Mouse (Mus musculus): ENCODE results near the gene Rdh5. TPM values are rescaled to one million over a fixed set of nuclear protein-coding genes. Genes with fewer than 3 reads are reported as not detected.

The Rdh5 gene
- polyA plus RNA-seq, 1 experiment from 2014 or later, result 19.3 TPM

DNA sequence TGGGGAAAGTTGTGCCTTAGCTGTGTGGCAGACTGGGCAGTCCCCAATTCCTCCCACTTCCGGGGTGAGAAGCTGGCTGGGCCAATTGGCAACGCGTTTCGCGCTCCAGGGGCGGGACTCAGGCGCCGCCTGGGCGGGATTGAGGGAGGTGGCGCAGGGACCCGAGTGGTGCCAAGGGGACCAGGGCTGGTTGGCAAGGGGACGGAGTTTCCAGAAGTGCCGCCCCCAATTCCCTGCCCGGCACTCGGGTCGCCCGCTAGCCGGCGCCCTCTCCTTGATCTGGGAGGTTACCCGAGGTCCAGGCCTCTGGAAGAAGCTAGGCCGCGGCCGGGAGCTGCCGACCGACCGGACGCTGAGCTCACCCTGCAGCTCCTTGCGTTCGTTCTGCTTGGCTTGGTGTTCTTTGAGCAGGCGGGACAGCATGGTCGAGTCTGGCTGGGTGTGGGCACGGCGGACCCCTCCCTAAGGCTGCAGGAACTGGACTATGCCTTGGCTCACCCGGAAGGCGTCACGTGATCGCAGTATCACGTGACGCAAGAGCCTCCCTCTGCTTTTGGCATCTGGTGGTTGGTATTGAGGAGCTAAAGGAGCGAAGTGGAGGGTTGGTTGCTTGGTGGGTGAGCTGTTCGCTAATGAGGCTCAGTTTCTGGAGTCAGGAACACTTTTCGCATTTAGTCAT lies 464 bp upstream of the Rdh5 start:
- Histone ChIP-seq H3K4me3 (peak overlapping the region; percentile 84), H3K4me1 (replicated peaks) (peaks cover 57% of the 10 kb centered on the region), H3K36me3 (peaks cover 12% of the 10 kb centered on the region), H3K9ac (peak overlapping the region; percentile 91), H3K4me2 (peak overlapping the region; percentile 71), H3K27ac (peak overlapping the region; percentile 95), H3K27me3 (peaks cover 15% of the 10 kb centered on the region), H3K9me3 (no peaks in the 10 kb centered on the region)
- peak; percentile 96 for ATAC-seq (ENCODE audit: low FRiP score)
- under 1% methylated on average over 42 of the region's 42 CpGs for WGBS

DNA sequence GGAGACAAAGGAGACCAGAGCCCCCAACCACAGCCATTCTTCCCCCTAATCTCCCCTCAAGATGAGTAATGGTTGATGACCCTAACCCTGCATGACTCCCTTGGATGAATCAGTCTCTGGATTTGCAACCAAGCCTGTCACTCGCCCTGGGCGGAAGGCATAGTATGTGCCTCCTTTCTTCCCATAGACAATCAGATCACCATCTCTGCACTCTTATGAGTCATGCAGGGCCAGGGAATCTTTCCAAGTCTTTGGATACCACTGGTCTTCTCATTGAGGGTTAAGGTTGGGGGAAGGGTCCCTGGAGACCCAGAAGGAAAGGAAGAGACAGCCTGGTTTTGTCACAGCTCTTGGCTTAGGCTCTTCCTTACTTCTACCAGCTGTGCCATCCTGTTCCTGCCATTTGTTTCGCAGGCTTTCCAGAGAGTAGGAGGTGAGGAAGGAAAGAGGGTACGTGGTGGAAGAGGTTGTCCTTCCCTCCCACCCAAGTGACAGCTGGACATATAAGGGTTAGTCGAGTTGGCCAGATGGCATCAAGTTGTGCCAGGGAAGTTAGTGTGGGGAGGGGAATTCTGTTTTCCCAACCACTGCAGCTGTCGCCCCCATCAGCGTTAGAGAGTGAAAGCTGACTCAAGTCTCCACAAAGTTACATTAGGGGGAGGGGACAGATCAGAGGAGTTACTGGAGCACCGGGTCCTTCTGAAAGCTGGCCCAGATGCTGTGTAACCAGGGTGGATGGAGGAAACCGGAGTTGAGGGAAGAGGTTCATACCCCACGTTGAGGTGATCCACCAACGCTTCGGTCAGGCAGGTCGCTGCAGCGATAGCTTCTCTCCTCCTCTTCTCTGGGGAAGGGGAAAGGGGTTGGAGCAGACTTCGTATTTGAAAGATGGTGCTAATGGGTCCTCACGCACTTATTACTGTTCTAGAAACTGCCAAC lies 536 bp downstream of the Rdh5 start:
- peak; percentile 3; the same call in 1 of the 2 replicates for ATAC-seq (ENCODE audit: low FRiP score)
- Histone ChIP-seq H3K9me3 (no peaks in the 10 kb centered on the region), H3K4me3 (peak overlapping the region; percentile 84), H3K4me2 (peak overlapping the region; percentile 71), H3K36me3 (peaks cover 22% of the 10 kb centered on the region), H3K27me3 (0 out of 2 replicates have a peak, but pooled peaks cover 6% of the 10 kb centered on the region), H3K4me1 (replicated peaks) (peaks cover 61% of the 10 kb centered on the region), H3K27ac (no peak overlapping the region; the same call in none of the 2 replicates), H3K9ac (peak overlapping the region; percentile 91)
- 70% methylated on average over 16 of the region's 16 CpGs for WGBS

- H3K4me2 ChIP-seq, result 0 out of 2 replicates have a peak overlapping the region, but pooled peaks have one; percentile 71
These were observed 1.4 kb downstream of the Rdh5 start for GRCm38 (mm10) chr10:128921251-128921650.

DNA sequence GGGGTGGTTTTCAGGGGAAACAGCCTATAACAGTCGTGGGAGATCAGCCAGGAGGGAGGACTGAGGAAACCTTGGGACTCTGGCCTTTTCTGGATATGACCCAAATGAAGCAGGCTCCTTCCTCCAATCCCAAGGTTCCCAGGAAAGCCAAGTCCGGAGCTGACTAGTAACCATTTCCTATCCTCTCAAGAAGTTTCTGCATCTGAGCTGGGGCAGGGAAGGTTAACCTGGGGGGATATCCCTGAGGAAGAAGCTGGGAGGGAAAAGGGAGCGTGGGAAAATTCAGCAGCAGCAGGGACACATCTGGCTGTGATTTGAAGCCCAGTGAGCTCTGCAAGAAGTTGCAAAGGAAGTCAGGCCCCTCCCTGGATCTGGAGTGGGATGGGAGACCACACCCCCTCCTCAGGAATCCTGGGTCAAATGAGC lies 1.9 kb downstream of the Rdh5 start:
- Histone ChIP-seq H3K9ac (0 out of 2 replicates have a peak overlapping the region, but pooled peaks have one; percentile 91), H3K4me1 (replicated peaks) (peaks cover 61% of the 10 kb centered on the region), H3K4me3 (no peak overlapping the region), H3K36me3 (peaks cover 27% of the 10 kb centered on the region), H3K27me3 (no peaks in the 10 kb centered on the region), H3K27ac (peak overlapping the region; percentile 74; the same call in 1 of the 2 replicates), H3K9me3 (no peaks in the 10 kb centered on the region), H3K4me2 (no peak overlapping the region)
- WGBS, result 74% methylated on average over 3 of the region's 3 CpGs
- ATAC-seq (ENCODE audit: low FRiP score), result no peak

More at GRCm38 (mm10) chr10:128921251-128921650, 1.4 kb downstream of the Rdh5 start:
- Histone ChIP-seq H3K36me3 (peaks cover 27% of the 10 kb centered on the region), H3K27me3 (no peaks in the 10 kb centered on the region), H3K4me1 (replicated peaks) (peaks cover 61% of the 10 kb centered on the region), H3K27ac (no peak overlapping the region), H3K9ac (0 out of 2 replicates have a peak overlapping the region, but pooled peaks have one; percentile 91), H3K4me3 (no peak overlapping the region), H3K9me3 (no peaks in the 10 kb centered on the region)
- WGBS, result 67% methylated on average over 1 of the region's 1 CpGs
- no peak for ATAC-seq (ENCODE audit: low FRiP score)

DNA sequence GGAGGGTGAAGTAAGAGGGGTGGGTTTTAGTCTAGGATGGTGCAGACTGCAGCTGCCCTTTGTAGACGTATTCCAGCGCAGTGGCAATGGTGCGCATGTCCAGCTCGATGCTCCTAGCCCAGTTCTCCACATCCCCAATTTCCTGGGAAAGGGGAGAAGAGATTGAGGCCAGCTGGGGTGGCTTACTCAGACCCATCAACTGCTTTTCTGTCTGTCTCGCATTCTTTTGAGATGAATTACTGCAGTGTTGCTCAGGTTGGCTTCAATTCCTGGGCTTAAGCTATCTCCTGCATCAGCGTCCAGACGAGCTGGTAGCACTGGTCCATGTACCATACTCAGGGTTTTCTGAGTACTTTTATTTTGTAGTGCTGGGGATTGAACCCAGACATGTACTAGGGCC lies 2.7 kb downstream of the Rdh5 start:
- peak overlapping the region; percentile 35 for H3K9ac ChIP-seq
- H3K4me3 ChIP-seq, result no peak overlapping the region
- H3K4me2 ChIP-seq, result no peak overlapping the region
- no peak for ATAC-seq (ENCODE audit: low FRiP score)
- no peaks in the 10 kb centered on the region for H3K9me3 ChIP-seq
- H3K4me1 ChIP-seq (replicated peaks), result peaks cover 61% of the 10 kb centered on the region
- H3K27me3 ChIP-seq, result no peaks in the 10 kb centered on the region
- H3K36me3 ChIP-seq, result peaks cover 30% of the 10 kb centered on the region
- H3K27ac ChIP-seq, result peak overlapping the region; percentile 74
- WGBS, result 88% methylated on average over 7 of the region's 7 CpGs

DNA sequence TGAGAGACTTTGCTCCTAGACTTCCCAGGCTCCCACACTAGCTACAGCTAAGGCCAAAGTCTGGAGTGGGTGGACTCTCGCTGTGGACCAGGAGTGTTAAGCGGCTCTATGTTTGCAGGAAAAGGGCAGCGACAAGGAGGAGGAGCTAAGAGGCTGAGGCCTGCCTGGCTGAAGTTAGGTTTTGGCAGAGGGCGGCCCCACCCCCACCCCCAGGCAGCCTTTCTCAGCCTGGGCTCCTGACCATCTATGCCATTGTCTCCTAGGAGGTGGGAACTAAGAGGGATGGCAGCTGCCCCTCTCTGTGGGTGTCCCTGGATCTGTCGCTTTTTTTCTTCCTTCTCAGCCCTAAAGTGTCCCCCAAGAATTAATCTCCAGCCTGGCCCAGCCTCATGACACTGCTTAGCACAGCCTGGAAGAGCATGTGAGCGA lies 3.5 kb downstream of the Rdh5 start:
- H3K4me2 ChIP-seq, result no peak overlapping the region; the same call in 1 of the 2 replicates
- H3K9me3 ChIP-seq, result no peaks in the 10 kb centered on the region
- WGBS, result 15% methylated on average over 6 of the region's 6 CpGs
- H3K27me3 ChIP-seq, result no peaks in the 10 kb centered on the region
- H3K4me1 ChIP-seq (replicated peaks), result peaks cover 59% of the 10 kb centered on the region
- peak; percentile 2; the same call in 1 of the 2 replicates for ATAC-seq (ENCODE audit: low FRiP score)
- peaks cover 30% of the 10 kb centered on the region for H3K36me3 ChIP-seq
- H3K27ac ChIP-seq, result peak overlapping the region; percentile 74
- peak overlapping the region; percentile 35; the same call in 1 of the 2 replicates for H3K9ac ChIP-seq
- H3K4me3 ChIP-seq, result no peak overlapping the region

DNA sequence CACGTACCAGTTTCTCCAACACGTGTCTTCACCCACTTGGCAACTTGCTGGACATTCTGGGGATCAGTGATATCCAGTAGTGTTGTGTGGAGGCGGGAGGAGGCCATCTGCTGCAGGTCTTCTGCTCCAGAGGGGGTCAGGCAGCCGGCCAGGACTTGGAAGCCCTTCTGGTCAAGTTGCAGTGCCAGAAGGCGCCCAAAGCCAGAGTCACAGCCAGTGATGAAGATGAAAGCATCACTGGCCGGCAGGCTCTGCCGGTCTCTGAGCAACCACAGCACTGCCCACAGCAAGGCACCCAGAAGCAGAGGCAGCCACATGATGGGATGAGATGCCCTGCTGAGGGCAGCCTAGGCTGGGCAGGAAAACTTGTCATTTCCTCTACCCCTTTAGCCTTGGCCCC lies 4.4 kb downstream of the Rdh5 start:
- 74% methylated on average over 7 of the region's 7 CpGs for WGBS
- Histone ChIP-seq H3K27me3 (no peaks in the 10 kb centered on the region), H3K36me3 (peaks cover 30% of the 10 kb centered on the region), H3K9ac (peak overlapping the region; percentile 24), H3K4me2 (no peak overlapping the region), H3K4me3 (no peak overlapping the region), H3K4me1 (replicated peaks) (peaks cover 58% of the 10 kb centered on the region), H3K9me3 (no peaks in the 10 kb centered on the region), H3K27ac (peak overlapping the region; percentile 74)
- ATAC-seq (ENCODE audit: low FRiP score), result no peak

DNA sequence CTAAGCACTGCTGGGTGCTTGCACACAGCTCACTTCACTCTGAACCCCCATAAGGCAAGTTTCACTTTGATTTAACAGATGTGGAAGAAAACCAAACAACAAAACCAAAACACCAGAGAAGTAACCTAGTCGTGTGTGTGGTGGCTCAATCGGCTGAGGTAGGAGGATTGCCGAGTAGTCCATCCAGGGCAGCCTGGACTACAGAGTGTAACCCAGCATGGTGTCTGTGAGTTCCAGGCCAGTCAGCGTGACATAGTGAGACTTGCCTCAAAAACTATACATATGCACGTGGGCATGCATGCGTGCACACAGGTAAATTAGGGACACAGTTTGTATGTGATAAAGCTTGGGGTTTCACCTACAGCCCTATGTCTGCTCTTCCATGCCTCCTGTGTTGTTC lies 5.3 kb downstream of the Rdh5 start:
- Histone ChIP-seq H3K9me3 (no peaks in the 10 kb centered on the region), H3K4me3 (no peak overlapping the region), H3K27ac (no peak overlapping the region), H3K4me2 (no peak overlapping the region), H3K4me1 (replicated peaks) (peaks cover 53% of the 10 kb centered on the region), H3K9ac (no peak overlapping the region), H3K36me3 (peaks cover 30% of the 10 kb centered on the region), H3K27me3 (no peaks in the 10 kb centered on the region)
- 94% methylated on average over 6 of the region's 6 CpGs for WGBS
- no peak for ATAC-seq (ENCODE audit: low FRiP score)

DNA sequence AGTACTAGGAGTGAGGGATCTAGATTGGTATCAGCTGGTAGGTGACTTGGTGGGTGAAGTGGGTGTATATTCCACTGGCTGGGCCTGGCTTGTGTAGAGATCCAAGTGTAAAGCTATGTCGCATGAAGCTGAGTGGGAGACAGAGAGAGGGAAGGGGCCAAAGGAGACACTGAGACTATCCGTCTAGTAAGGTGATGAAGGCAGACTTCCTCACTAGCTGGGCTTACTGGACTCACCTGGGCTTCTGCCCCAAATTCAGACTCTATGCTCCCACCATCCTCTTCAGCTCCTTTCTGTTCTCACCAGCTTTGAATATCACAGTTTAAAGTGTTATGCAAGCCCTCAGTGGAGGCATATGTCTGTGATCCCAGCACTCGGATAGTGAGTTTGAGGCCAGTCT lies 6.0 kb downstream of the Rdh5 start:
- Histone ChIP-seq H3K9me3 (no peaks in the 10 kb centered on the region), H3K4me1 (replicated peaks) (peaks cover 46% of the 10 kb centered on the region), H3K36me3 (peaks cover 30% of the 10 kb centered on the region), H3K27me3 (no peaks in the 10 kb centered on the region), H3K4me3 (no peak overlapping the region), H3K27ac (no peak overlapping the region), H3K4me2 (no peak overlapping the region), H3K9ac (no peak overlapping the region)
- WGBS, result 94% methylated on average over 3 of the region's 3 CpGs
- ATAC-seq (ENCODE audit: low FRiP score), result no peak

GRCm38 (mm10) chr10:128915550-128915949 lies 7.1 kb downstream of the Rdh5 start:
- WGBS, result 85% methylated on average over 2 of the region's 2 CpGs
- H3K9me3 ChIP-seq, result no peaks in the 10 kb centered on the region
- 0 out of 2 replicates have a peak, but pooled peaks cover 4% of the 10 kb centered on the region for H3K27me3 ChIP-seq
- no peak for ATAC-seq (ENCODE audit: low FRiP score)
- H3K4me2 ChIP-seq, result no peak overlapping the region
- no peak overlapping the region for H3K9ac ChIP-seq
- no peak overlapping the region for H3K27ac ChIP-seq
- no peak overlapping the region for H3K4me3 ChIP-seq
- H3K36me3 ChIP-seq, result peaks cover 30% of the 10 kb centered on the region
- peaks cover 42% of the 10 kb centered on the region for H3K4me1 ChIP-seq (replicated peaks)

DNA sequence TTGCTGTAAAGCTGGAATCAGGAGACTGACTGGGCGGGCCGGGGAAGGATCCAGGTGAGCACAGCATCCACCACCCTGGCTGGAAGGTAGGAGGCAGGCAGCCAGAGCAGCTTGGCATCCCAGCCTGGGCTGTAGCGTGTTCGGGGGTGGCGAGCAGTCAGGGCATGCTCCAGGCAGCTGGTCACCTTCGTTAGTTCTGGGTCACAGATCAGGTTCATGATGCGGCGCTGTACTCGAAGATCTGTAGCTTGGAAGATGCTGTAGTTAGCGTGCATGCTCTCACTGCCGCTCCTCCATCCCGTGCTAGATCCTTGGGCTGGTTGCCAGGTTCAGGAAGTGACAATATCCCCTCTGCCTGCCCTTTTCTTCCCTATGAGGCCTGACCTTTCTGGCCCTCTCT lies 9.0 kb downstream of the Rdh5 start:
- Histone ChIP-seq H3K4me3 (no peak overlapping the region), H3K27me3 (0 out of 2 replicates have a peak, but pooled peaks cover 7% of the 10 kb centered on the region), H3K9ac (no peak overlapping the region), H3K27ac (no peak overlapping the region), H3K9me3 (no peaks in the 10 kb centered on the region), H3K36me3 (peaks cover 23% of the 10 kb centered on the region), H3K4me2 (no peak overlapping the region), H3K4me1 (replicated peaks) (peaks cover 41% of the 10 kb centered on the region)
- ATAC-seq (ENCODE audit: low FRiP score), result no peak; the same call in 1 of the 2 replicates
- 68% methylated on average over 12 of the region's 12 CpGs for WGBS

DNA sequence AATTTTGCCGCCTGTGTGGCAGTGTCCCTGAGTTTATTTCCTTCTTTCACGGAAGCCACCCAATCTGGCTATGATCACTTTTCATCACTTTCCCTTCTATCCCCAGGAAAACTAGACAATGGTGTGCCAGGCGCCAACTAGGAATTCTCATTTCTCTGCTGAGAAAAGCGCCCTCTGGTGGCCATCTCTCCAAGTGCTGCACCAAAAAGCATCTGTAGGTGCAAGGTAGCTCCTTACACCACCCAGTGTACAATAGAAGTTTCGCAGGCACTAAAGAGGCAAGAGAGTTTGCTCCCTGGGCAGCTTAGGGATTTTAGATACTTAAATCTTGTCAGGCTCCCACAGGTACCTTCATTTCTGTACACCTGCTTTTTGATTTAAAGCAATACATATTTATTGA lies 9.5 kb downstream of the Rdh5 start:
- peaks cover 11% of the 10 kb centered on the region; the same call in 1 of the 2 replicates for H3K27me3 ChIP-seq
- no peak overlapping the region for H3K27ac ChIP-seq
- H3K4me1 ChIP-seq (replicated peaks), result peaks cover 37% of the 10 kb centered on the region
- H3K9me3 ChIP-seq, result no peaks in the 10 kb centered on the region
- H3K4me3 ChIP-seq, result no peak overlapping the region
- ATAC-seq (ENCODE audit: low FRiP score), result peak; percentile 8; the same call in 1 of the 2 replicates
- no peak overlapping the region for H3K9ac ChIP-seq
- H3K36me3 ChIP-seq, result peaks cover 19% of the 10 kb centered on the region
- H3K4me2 ChIP-seq, result no peak overlapping the region
- 13% methylated on average over 5 of the region's 5 CpGs for WGBS
